Mouse (Mus musculus) spleen, adult 2 months (tissue): Measurements from ENCODE around the gene Edar.

ENCODE experiments used
- CTCF ChIP-seq: fragments of 200-500 bp; IDR thresholded peaks from 2 replicates; pipeline ENCODE4 v1.5.1; 2011; ENCODE audit warnings: mild to moderate bottlenecking, inconsistent platforms; ENCODE audit not compliant: insufficient read depth, insufficient read length, insufficient replicate concordance; ENCODE audit errors: extremely low read depth
- POLR2A ChIP-seq: fragments of 200-500 bp; IDR thresholded peaks from 2 replicates; pipeline ENCODE4 v1.6.1; 2011; ENCODE audit warnings: low read depth, low read length, inconsistent platforms

- TF ChIP-seq POLR2A (no peak), CTCF (no peak)
These were observed 120.6 kb downstream of the Edar start for GRCm38 (mm10) chr10:58554693-58555387.
